26 mouse cellular contexts compared by ENCODE assay signal in the genomic region with DNA sequence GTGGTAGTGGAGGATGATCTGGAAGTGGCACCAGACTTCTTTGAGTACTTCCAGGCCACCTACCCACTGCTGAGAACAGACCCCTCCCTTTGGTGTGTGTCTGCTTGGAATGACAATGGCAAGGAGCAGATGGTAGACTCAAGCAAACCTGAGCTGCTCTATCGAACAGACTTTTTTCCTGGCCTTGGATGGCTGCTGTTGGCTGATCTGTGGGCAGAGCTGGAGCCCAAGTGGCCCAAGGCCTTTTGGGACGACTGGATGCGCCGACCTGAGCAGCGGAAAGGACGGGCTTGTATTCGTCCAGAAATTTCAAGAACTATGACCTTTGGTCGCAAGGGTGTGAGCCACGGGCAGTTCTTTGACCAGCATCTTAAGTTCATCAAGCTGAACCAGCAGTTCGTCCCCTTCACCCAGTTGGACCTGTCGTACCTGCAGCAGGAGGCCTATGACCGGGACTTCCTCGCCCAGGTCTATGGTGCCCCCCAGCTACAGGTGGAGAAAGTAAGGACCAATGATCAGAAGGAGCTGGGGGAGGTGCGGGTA. TPM values are rescaled to one million over a fixed set of nuclear protein-coding genes. Genes with fewer than 3 reads are reported as not detected.
DNase-seq lines count a peak whose midpoint lies in the region; ATAC-seq and TF ChIP-seq lines count a peak whose summit lies in the region.
"Had no signal": no experiment of that assay in that cellular context is flagged by ENCODE, and none has a peak within 500 bp of the region (broad histone marks: within the 10 kb centered on the region; RNA-seq: fewer than 3 reads in every experiment).

No protein-coding gene starts in this region.

- peak overlapping the region; percentile 69; the same call in 1 of the 2 replicates for H3K27ac ChIP-seq in heart, postnatal 0 days (ENCODE audit: low read depth)
- H3K27ac ChIP-seq in ES-Bruce4 (ENCODE audit: insufficient read depth, low read length), result no peak overlapping the region
- no peak overlapping the region for H3K27ac ChIP-seq in intestine, postnatal 0 days (ENCODE audit: low read depth, low read length)
- H3K27ac ChIP-seq: hindbrain, embryonic 12.5 days; lung, embryonic 15.5 days; macrophage; neural tube, embryonic 12.5 days had no signal

- no peaks in the 10 kb centered on the region for H3K27me3 ChIP-seq in heart, postnatal 0 days (ENCODE audit: control insufficient read depth, insufficient read depth, low read length)
- no peaks in the 10 kb centered on the region for H3K27me3 ChIP-seq in ES-Bruce4 (ENCODE audit: control insufficient read depth, insufficient read depth, low read length, poor library complexity, severe bottlenecking)
- no peaks in the 10 kb centered on the region for H3K27me3 ChIP-seq in intestine, postnatal 0 days (replicated peaks; ENCODE audit: control insufficient read depth, insufficient read depth, low read length)
- H3K27me3 ChIP-seq: heart, embryonic 15.5 days; hindbrain, embryonic 12.5 days; lung, embryonic 15.5 days; neural tube, embryonic 12.5 days had no signal

- H3K4me1 ChIP-seq in heart, postnatal 0 days (ENCODE audit: control insufficient read depth, insufficient read depth), result peaks cover 12% of the 10 kb centered on the region
- H3K4me1 ChIP-seq in ES-Bruce4 (ENCODE audit: control insufficient read depth, insufficient read depth, low read length), result no peaks in the 10 kb centered on the region
- peaks cover 9% of the 10 kb centered on the region; the same call in 1 of the 2 replicates for H3K4me1 ChIP-seq in intestine, postnatal 0 days (replicated peaks; ENCODE audit: control insufficient read depth, insufficient read depth, low read length)
- H3K4me1 ChIP-seq: hindbrain, embryonic 12.5 days; neural tube, embryonic 12.5 days had no signal

- WGBS in heart, postnatal 0 days, result 92% methylated on average over 14 of the region's 14 CpGs
- 75% methylated on average over 14 of the region's 14 CpGs for WGBS in intestine, postnatal 0 days

- TF ChIP-seq POLR2A in ES-Bruce4 (IDR thresholded peaks at IDR 0.05; ENCODE audit: insufficient read depth, low read length), result no peak

- no peak for DNase-seq in heart, postnatal 0 days (ENCODE audit: low spot score)
- no peak for DNase-seq in heart, adult 18-20 months
- peak; percentile 73 for DNase-seq in kidney, postnatal 14 days
- DNase-seq in left cerebral cortex, adult 11 months (ENCODE audit: low spot score), result no peak
- DNase-seq in layer of hippocampus, postnatal 36 days, result no peak
- DNase-seq in gastrocnemius, adult 18-20 months (ENCODE audit: low spot score), result no peak

- no peak for TF ChIP-seq EP300 in heart, postnatal 0 days (IDR thresholded peaks at IDR 0.05; ENCODE audit: low read depth)
- TF ChIP-seq EP300 in ES-Bruce4 (IDR thresholded peaks at IDR 0.05; ENCODE audit: insufficient read depth, low read depth, low read length), result no peak

- no peak overlapping the region for H3K9ac ChIP-seq in heart, postnatal 0 days (replicated peaks; ENCODE audit: low read depth, low read length)
- H3K9ac ChIP-seq in ES-Bruce4 (ENCODE audit: low read depth, poor library complexity, severe bottlenecking), result no peak overlapping the region
- H3K9ac ChIP-seq in intestine, postnatal 0 days (ENCODE audit: low read depth, low read length), result peak overlapping the region; percentile 17; the same call in 1 of the 2 replicates
- H3K9ac ChIP-seq: heart, embryonic 15.5 days; hindbrain, embryonic 12.5 days; lung, embryonic 15.5 days; neural tube, embryonic 12.5 days had no signal

- no peak for TF ChIP-seq CTCF in heart, postnatal 0 days (IDR thresholded peaks at IDR 0.05; ENCODE audit: low read depth)
- no peak for TF ChIP-seq CTCF in ES-Bruce4 (IDR thresholded peaks at IDR 0.05; ENCODE audit: low read depth, low read length)
- 0 out of 2 replicates have a peak, but pooled peaks have one; percentile 8 for TF ChIP-seq CTCF in intestine, postnatal 0 days (IDR thresholded peaks at IDR 0.05; ENCODE audit: low read depth)

- no peak overlapping the region for H3K4me2 ChIP-seq in heart, postnatal 0 days (ENCODE audit: low read depth, low read length)
- no peak overlapping the region for H3K4me2 ChIP-seq in intestine, postnatal 0 days (replicated peaks; ENCODE audit: low read depth)
- H3K4me2 ChIP-seq: heart, embryonic 15.5 days; hindbrain, embryonic 12.5 days; liver, embryonic 11.5 days; lung, embryonic 15.5 days; neural tube, embryonic 12.5 days had no signal

- peaks cover 57% of the 10 kb centered on the region for H3K36me3 ChIP-seq in heart, postnatal 0 days (replicated peaks; ENCODE audit: control insufficient read depth, insufficient read depth, low read length)
- no peaks in the 10 kb centered on the region for H3K36me3 ChIP-seq in ES-Bruce4 (ENCODE audit: control insufficient read depth, insufficient read depth, low read length, poor library complexity, severe bottlenecking)
- peaks cover 44% of the 10 kb centered on the region for H3K36me3 ChIP-seq in intestine, postnatal 0 days (ENCODE audit: control insufficient read depth, insufficient read depth)

- H3K9me3 ChIP-seq in heart, postnatal 0 days (replicated peaks; ENCODE audit: control insufficient read depth, low read length), result no peaks in the 10 kb centered on the region
- H3K9me3 ChIP-seq in ES-Bruce4 (replicated peaks; ENCODE audit: control insufficient read depth, insufficient read depth, low read length, poor library complexity, severe bottlenecking), result no peaks in the 10 kb centered on the region
- H3K9me3 ChIP-seq in intestine, postnatal 0 days (ENCODE audit: control insufficient read depth), result no peaks in the 10 kb centered on the region
- H3K9me3 ChIP-seq: G1E; heart, embryonic 15.5 days; hindbrain, embryonic 12.5 days; lung, embryonic 15.5 days; neural tube, embryonic 12.5 days had no signal

- no peak overlapping the region for H3K4me3 ChIP-seq in heart, postnatal 0 days (ENCODE audit: low read depth, low read length)
- H3K4me3 ChIP-seq in ES-Bruce4 (ENCODE audit: low read depth, low read length), result peak overlapping the region; percentile 13
- H3K4me3 ChIP-seq in intestine, postnatal 0 days (ENCODE audit: low read depth, low read length), result no peak overlapping the region
- H3K4me3 ChIP-seq: erythroblast, embryonic 14.5 days; heart, embryonic 15.5 days; hindbrain, embryonic 12.5 days; lung, embryonic 15.5 days; neural tube, embryonic 12.5 days had no signal

- no peak for ATAC-seq in heart, postnatal 0 days (ENCODE audit: insufficient read depth, low read depth)
- no peak for ATAC-seq in intestine, postnatal 0 days
- ATAC-seq: forebrain, embryonic 14.5 days; midbrain, embryonic 16.5 days had no signal

RNA-seq across cellular contexts. Expression of gene Olfr1393, which starts 16.7 kb away (rescaled TPM):
- not detected in 2 replicates for total RNA-seq in heart, postnatal 0 days (2014; rRNA removed; ENCODE audit: low replicate concordance)
- polyA plus RNA-seq in heart, postnatal 0 days (2015; fragmentation: Nextera tagmentation; extraction: Ambion mirVana), result 0.19 and 0.30 TPM in 2 replicates
- total RNA-seq in heart, adult 18-20 months (2021), result under 1 TPM; 0.41 to 0.69 TPM
- polyA plus RNA-seq in ES-Bruce4 (2011; ENCODE audit: insufficient read depth, insufficient read length, low read depth, missing spikeins), result not detected in 2 replicates
- 0.16 TPM in 1 of 2 replicates, not detected in the other for polyA plus RNA-seq in intestine, postnatal 0 days (2015; fragmentation: Nextera tagmentation; extraction: Ambion mirVana)
- total RNA-seq in layer of hippocampus, postnatal 36 days (2021), result not detected
- total RNA-seq in gastrocnemius, adult 18-20 months (2021), result under 1 TPM in 1 of 2 experiments, not detected in 1; 0.09 TPM
- total RNA-seq: granulocyte monocyte progenitor cell, adult 5-6 weeks; layer of hippocampus, postnatal 10 days had no signal
- polyA plus RNA-seq: adrenal gland, adult 2 months; erythroblast, embryonic 14.5 days; forebrain, embryonic 14.5 days; G1E; heart, embryonic 15.5 days; hindbrain, embryonic 12.5 days; intestine, embryonic 14.5 days; liver, embryonic 11.5 days; lung, embryonic 15.5 days; macrophage; midbrain, embryonic 16.5 days; neural tube, embryonic 12.5 days; stomach, embryonic 16.5 days; thymus, postnatal 0 days had no signal

RNA-seq across cellular contexts. Expression of gene Mgat1, which starts 17.4 kb away (rescaled TPM):
- total RNA-seq in heart, postnatal 0 days (2014; rRNA removed; ENCODE audit: low replicate concordance), result 115 and 163 TPM in 2 replicates
- polyA plus RNA-seq in heart, postnatal 0 days (2015; fragmentation: Nextera tagmentation; extraction: Ambion mirVana), result 42.3 and 45.7 TPM in 2 replicates
- total RNA-seq in heart, adult 18-20 months (2021), result 10 to 100 TPM; 67.1 TPM
- polyA plus RNA-seq in ES-Bruce4 (2011; ENCODE audit: insufficient read depth, insufficient read length, low read depth, missing spikeins), result 16.5 and 21.1 TPM in 2 replicates
- polyA plus RNA-seq in intestine, postnatal 0 days (2015; fragmentation: Nextera tagmentation; extraction: Ambion mirVana), result 59.0 and 62.2 TPM in 2 replicates
- 10 to 100 TPM; 52.0 to 54.4 TPM for total RNA-seq in layer of hippocampus, postnatal 36 days (2021)
- total RNA-seq in gastrocnemius, adult 18-20 months (2021), result 10 to 100 TPM; 41.0 to 49.9 TPM

RNA-seq across cellular contexts. Expression of gene Olfr1392, which starts 23.7 kb away (rescaled TPM):
- not detected in 2 replicates for total RNA-seq in heart, postnatal 0 days (2014; rRNA removed; ENCODE audit: low replicate concordance)
- polyA plus RNA-seq in heart, postnatal 0 days (2015; fragmentation: Nextera tagmentation; extraction: Ambion mirVana), result not detected in 2 replicates
- not detected for total RNA-seq in heart, adult 18-20 months (2021)
- not detected in 2 replicates for polyA plus RNA-seq in ES-Bruce4 (2011; ENCODE audit: insufficient read depth, insufficient read length, low read depth, missing spikeins)
- 0.08 TPM in 1 of 2 replicates, not detected in the other for polyA plus RNA-seq in intestine, postnatal 0 days (2015; fragmentation: Nextera tagmentation; extraction: Ambion mirVana)
- not detected for total RNA-seq in layer of hippocampus, postnatal 36 days (2021)
- total RNA-seq in gastrocnemius, adult 18-20 months (2021), result not detected
- total RNA-seq: adrenal gland, adult 2 months; granulocyte monocyte progenitor cell, adult 5-6 weeks had no signal
- polyA plus RNA-seq: erythroblast, embryonic 14.5 days; forebrain, embryonic 14.5 days; G1E; heart, embryonic 15.5 days; hindbrain, embryonic 12.5 days; intestine, embryonic 14.5 days; liver, embryonic 11.5 days; lung, embryonic 15.5 days; midbrain, embryonic 16.5 days; neural tube, embryonic 12.5 days; spleen, adult 2 months; thymus, postnatal 0 days had no signal

RNA-seq across cellular contexts. Expression of gene Olfr10, which starts 43.2 kb away (rescaled TPM):
- not detected in 2 replicates for total RNA-seq in heart, postnatal 0 days (2014; rRNA removed; ENCODE audit: low replicate concordance)
- not detected in 2 replicates for polyA plus RNA-seq in heart, postnatal 0 days (2015; fragmentation: Nextera tagmentation; extraction: Ambion mirVana)
- not detected for total RNA-seq in heart, adult 18-20 months (2021)
- polyA plus RNA-seq in ES-Bruce4 (2011; ENCODE audit: insufficient read depth, insufficient read length, low read depth, missing spikeins), result not detected in 2 replicates
- not detected in 2 replicates for polyA plus RNA-seq in intestine, postnatal 0 days (2015; fragmentation: Nextera tagmentation; extraction: Ambion mirVana)
- not detected for total RNA-seq in layer of hippocampus, postnatal 36 days (2021)
- total RNA-seq in gastrocnemius, adult 18-20 months (2021), result not detected
- total RNA-seq: adrenal gland, adult 2 months; granulocyte monocyte progenitor cell, adult 5-6 weeks; left cerebral cortex, postnatal 25 days had no signal
- polyA plus RNA-seq: adrenal gland, adult 2 months; erythroblast, embryonic 14.5 days; forebrain, embryonic 14.5 days; G1E; heart, embryonic 15.5 days; hindbrain, embryonic 12.5 days; intestine, embryonic 14.5 days; liver, embryonic 11.5 days; lung, embryonic 15.5 days; macrophage; midbrain, embryonic 16.5 days; neural tube, embryonic 12.5 days; spleen, adult 2 months; stomach, embryonic 16.5 days; thymus, postnatal 0 days had no signal

RNA-seq across cellular contexts. Expression of gene Zfp62, which starts 58.3 kb away (rescaled TPM):
- 7.4 and 22.9 TPM in 2 replicates for total RNA-seq in heart, postnatal 0 days (2014; rRNA removed; ENCODE audit: low replicate concordance)
- 19.0 and 20.4 TPM in 2 replicates for polyA plus RNA-seq in heart, postnatal 0 days (2015; fragmentation: Nextera tagmentation; extraction: Ambion mirVana)
- total RNA-seq in heart, adult 18-20 months (2021), result 10 to 100 TPM; 27.6 to 32.6 TPM
- 29.3 and 33.6 TPM in 2 replicates for polyA plus RNA-seq in ES-Bruce4 (2011; ENCODE audit: insufficient read depth, insufficient read length, low read depth, missing spikeins)
- polyA plus RNA-seq in intestine, postnatal 0 days (2015; fragmentation: Nextera tagmentation; extraction: Ambion mirVana), result 8.4 TPM in 2 replicates
- 10 to 100 TPM; 45.0 to 48.7 TPM for total RNA-seq in layer of hippocampus, postnatal 36 days (2021)
- 10 to 100 TPM; 27.4 to 28.3 TPM for total RNA-seq in gastrocnemius, adult 18-20 months (2021)
